Mouse (Mus musculus) macrophage (primary cell): ENCODE measurements around the gene Fam189a1. TPM values are rescaled to one million over a fixed set of nuclear protein-coding genes. Genes with fewer than 3 reads are reported as not detected.

Experiments used
- H3K27ac ChIP-seq: fragments of 350-480 bp; formaldehyde crosslinking; 2 replicates; pipeline ENCODE4 v1.9.0; 2021
- H3K36me3 ChIP-seq: fragments of 350-480 bp; formaldehyde crosslinking; 2 replicates; pipeline ENCODE4 v1.9.0; 2021; ENCODE audit errors: inconsistent target
- H3K4me3 ChIP-seq: fragments of 350-480 bp; formaldehyde crosslinking; 2 replicates; pipeline ENCODE4 v1.9.0; 2021; ENCODE audit errors: inconsistent target
- H3K79me2 ChIP-seq: fragments of 350-480 bp; formaldehyde crosslinking; 2 replicates; pipeline ENCODE4 v1.9.0; 2021; ENCODE audit errors: inconsistent target
- WGBS: methylation state at CpG from one replicate; pipeline ENCODE4 v1.1.7; 2026; ENCODE audit warnings: inconsistent platforms; ENCODE audit not compliant: missing documents; 5-methylcytosine and 5-hydroxymethylcytosine counted together
- polyA plus RNA-seq: library from polyadenylated mRNA; stranded (reverse); fragments of 250-400 nt; gene quantifications from 3 replicates; pipeline ENCODE4 v1.2.4, GENCODE M21; 2018; ENCODE audit warnings: inconsistent platforms

The Fam189a1 gene
- polyA plus RNA-seq, 1 experiment from 2014 or later: not detected

DNA sequence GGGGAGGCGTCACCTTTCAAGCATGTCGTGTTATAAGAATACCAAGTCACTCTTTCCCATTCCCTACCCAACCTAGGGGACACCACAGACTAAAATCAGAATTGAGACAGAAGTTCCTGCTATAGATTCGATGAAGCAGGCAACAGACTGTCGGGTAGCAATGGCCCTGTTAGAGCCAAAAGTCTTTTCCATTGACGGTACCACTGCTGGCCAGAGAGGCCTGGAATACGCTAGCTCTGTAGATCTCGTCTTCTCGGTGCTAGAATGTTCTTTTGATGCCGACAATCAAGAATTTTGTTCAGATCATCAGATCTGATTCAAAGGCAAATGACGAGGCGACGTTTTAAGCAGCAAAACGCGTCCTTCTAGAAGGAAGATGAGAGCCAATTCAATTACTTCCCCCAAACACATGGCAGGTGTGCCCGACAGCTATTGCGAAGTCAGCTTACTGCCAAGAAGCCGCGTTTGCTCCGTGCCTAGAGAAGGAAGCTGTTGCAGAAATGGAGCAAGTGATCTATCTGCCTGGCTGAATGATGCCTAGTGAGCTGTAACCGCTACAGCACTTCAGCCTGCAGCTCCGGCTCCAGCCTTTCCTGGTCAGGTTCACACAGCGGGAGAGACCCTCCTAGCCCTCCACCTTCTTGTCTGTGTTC, 171.8 kb downstream of the Fam189a1 start:
- H3K4me3 ChIP-seq: no peak overlapping the region
- H3K36me3 ChIP-seq: no peaks in the 10 kb centered on the region
- H3K27ac ChIP-seq: no peak overlapping the region
- no peaks in the 10 kb centered on the region for H3K79me2 ChIP-seq
- WGBS: 61% methylated on average over 21 of the region's 22 CpGs

DNA sequence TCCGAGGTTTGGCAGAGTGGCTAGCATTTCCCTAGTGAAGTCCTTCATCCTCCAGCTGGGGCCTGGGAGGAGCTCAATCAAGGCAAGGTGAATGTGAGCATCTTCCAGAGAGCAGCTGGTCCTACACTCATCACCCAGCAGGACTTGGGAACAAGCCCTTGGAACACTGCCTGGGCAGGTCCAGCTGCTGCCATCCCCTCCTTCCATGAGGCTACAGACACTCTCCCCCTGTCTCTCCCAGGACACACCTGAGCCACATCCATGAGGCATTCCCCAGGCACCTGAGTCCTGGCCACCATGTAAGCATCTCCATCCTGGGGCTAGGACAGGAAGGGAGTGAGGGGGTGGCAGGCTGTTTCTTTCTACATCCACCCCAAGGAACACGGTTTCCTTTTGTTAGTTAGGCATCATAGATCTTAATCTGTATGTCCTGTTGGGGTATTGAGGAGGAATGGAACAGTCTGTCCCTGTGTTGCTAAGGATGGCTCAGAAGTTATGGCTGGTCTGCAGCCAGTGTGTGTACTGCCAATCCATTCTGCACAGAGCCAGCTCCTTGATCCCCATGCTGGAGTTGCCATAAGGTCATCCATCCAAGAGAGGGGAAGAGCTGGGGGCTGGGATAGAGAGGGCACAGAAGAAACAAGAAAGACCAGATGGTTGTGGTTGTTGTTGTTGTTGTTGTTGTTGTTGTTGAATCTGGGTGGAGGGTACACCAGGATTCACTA, 174.7 kb downstream of the Fam189a1 start:
- no peaks in the 10 kb centered on the region for H3K79me2 ChIP-seq
- no peak overlapping the region for H3K27ac ChIP-seq
- no peaks in the 10 kb centered on the region for H3K36me3 ChIP-seq
- H3K4me3 ChIP-seq: no peak overlapping the region
- WGBS: 66% methylated on average over 2 of the region's 2 CpGs

DNA sequence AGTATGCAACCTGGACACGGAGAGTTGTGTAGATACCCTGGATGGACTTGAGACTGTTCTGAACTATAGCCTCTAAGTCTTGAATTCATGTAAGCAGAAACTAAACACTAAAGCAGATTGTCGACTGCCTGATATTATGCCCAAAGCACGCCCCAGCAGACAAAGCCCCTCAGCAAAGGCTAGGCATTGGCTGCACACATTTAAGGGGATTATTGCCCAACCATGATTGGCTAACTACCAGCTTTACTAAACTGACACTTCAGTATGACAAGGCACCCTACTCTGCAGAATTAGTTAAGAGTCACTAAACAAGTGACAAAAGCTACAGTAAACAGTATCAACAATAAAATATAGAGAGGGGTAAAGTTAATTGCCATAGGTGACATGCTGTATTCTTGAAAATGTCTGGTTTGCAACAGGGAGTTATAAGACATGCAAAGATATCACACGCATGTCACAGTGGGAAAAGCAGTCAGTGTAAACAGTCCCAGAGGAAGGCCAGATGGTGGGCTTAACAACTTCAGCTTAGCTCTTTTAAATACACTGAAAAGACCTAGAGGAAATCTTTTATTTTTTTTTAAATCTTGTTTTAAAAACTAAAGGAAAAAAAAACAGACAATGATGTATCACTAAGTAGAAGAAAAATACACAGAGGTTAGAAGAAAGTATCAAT, 182.6 kb downstream of the Fam189a1 start:
- Histone ChIP-seq H3K27ac (no peak overlapping the region), H3K79me2 (no peaks in the 10 kb centered on the region), H3K4me3 (no peak overlapping the region), H3K36me3 (no peaks in the 10 kb centered on the region)
- 78% methylated on average over 4 of the region's 4 CpGs for WGBS

DNA sequence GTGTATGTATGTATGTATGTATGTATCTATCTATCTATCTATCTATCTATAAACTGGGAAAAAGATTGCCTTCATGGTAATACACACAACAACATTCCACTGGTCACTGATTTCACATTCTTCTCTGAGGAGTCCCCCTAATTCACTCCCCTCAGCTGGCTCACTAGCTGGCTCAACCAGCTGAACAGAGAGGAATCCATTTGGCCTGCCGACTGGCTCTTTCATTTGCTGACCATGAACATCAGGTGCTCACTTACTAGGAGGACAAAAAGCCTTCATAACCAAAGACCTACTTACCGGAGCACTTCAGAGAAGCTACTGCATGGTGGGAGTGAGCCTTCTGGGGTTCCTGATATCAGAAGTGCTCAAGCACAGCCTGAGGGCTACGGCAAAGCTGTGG, 194.2 kb downstream of the Fam189a1 start:
- WGBS: 97% methylated on average over 3 of the region's 3 CpGs

DNA sequence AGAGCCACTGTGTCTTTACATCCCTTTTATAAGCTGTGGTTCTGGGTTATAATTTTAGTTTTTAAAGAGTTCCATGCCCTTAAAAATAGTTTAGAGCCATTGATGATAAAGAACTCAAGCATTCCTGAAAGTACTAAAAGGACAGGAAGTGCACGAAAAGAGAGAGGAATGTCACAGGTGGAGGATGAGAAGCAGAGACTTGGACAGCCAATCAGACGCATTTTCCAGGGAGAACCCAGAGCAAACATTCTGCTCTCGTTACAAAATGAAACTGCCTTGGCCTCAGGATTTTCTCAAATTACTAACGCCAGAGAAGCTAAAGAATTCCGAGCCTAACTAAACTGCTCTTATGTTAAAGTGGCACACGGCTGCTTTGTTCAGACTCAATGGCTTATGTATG, 197.3 kb downstream of the Fam189a1 start:
- no peaks in the 10 kb centered on the region for H3K79me2 ChIP-seq
- H3K27ac ChIP-seq: no peak overlapping the region
- H3K4me3 ChIP-seq: no peak overlapping the region
- WGBS: 89% methylated on average over 6 of the region's 6 CpGs
- H3K36me3 ChIP-seq: no peaks in the 10 kb centered on the region

More for the DNA sequence above, 194.2 kb downstream of the Fam189a1 start:
- Histone ChIP-seq H3K27ac (no peak overlapping the region), H3K79me2 (no peaks in the 10 kb centered on the region), H3K4me3 (no peak overlapping the region), H3K36me3 (no peaks in the 10 kb centered on the region)

DNA sequence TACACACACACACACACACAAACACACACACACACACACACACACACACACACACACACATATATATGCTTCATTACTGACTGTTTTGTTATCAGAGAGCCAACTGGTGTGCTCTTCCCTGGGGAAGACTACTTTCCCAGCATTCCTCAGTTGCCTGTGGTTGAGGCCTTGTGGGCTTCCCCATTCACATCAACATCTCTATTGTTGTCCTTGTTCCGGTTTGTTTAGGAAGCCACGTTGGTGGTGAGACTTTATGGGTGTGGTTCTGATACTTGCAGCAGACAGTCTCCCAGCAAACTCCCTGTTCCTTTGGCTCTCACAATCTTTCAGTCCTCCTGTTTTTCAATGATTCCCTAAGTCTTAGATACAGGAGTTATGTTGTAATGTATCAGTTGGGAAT, 204.2 kb downstream of the Fam189a1 start:
- Histone ChIP-seq H3K27ac (no peak overlapping the region), H3K4me3 (no peak overlapping the region), H3K79me2 (no peaks in the 10 kb centered on the region), H3K36me3 (no peaks in the 10 kb centered on the region)
- 34% methylated on average over 2 of the region's 2 CpGs for WGBS

DNA sequence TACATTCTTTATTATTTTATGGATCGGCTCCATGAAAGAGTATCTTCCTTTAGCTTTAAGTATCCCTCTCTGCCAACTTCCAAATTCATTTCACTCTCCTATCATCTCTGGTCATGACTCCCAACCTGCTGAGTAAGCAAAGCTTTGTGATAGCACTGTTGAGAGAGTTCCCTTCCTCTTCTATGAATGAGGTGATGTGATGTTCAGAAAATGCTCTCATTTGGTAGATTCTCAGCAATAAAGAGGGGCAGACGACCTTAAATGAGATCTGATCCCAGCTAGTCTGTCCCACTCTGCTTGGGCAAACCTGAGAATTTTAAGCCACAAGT, 205.6 kb downstream of the Fam189a1 start:
- Histone ChIP-seq H3K27ac (no peak overlapping the region), H3K36me3 (no peaks in the 10 kb centered on the region), H3K79me2 (no peaks in the 10 kb centered on the region), H3K4me3 (no peak overlapping the region)
- 74% methylated on average over 2 of the region's 2 CpGs for WGBS

DNA sequence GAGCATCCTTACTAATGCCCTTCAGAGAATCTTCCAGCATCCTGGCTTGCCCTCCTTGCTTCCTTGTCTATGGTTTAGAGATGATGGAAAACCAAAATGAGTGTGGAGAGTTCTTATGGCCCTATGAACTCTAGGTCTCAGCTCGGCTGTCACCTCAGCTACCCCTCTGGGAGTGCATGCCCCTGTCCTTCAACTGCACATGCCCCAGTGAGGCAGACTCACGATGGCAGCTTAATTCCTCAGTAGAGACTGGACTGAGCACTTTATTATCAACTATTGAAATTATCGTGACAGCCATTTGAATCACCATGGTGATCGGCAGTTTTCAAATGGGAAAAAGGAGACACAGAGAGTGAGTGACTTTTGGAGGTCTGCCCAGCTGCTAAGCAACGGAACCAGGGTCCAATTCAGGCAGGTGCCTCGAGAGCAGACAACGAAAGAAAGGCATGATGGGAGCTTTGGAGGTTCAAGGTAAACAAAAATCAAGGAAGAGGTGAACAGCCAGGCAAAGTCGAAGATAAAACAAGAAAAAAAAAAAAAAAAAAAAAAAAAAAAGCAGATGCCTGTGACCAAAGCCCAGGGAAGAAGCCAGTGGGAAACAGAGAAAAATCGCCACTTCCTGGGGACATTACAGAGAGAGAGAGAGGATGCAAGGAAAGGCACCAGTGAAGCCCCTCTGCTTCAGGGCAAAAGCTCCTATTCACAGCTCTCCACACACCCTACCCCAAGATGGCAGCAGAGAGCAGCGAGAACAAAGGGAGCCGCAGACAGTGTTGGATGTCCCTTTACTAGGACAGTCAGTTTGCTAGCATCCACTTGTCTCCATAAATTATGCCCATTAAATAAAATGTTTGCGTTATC, 206.2 kb downstream of the Fam189a1 start:
- H3K36me3 ChIP-seq: no peaks in the 10 kb centered on the region
- no peaks in the 10 kb centered on the region for H3K79me2 ChIP-seq
- no peak overlapping the region for H3K4me3 ChIP-seq
- WGBS: 45% methylated on average over 12 of the region's 12 CpGs
- no peak overlapping the region for H3K27ac ChIP-seq

DNA sequence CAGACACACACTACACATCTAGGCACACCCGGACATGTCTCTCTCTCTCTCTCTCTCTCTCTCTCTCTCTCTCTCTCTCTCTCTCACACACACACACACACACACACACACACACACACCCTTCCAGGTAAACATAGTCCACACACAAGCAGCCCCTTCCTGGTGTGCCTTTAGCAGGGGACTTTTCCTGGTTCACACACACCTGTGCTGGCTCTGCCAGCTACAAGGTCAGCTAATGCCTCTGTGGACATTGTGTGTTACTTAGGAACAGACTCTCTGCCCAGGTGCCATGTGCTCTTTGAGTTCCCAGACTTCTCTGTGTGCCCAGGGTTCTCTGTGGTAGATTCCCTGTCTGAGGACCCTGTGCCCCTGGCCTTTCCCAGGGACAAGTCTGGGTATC, 206.9 kb downstream of the Fam189a1 start:
- Histone ChIP-seq H3K36me3 (no peaks in the 10 kb centered on the region), H3K79me2 (no peaks in the 10 kb centered on the region), H3K4me3 (no peak overlapping the region), H3K27ac (no peak overlapping the region)
- 100% methylated on average over 1 of the region's 1 CpGs for WGBS

DNA sequence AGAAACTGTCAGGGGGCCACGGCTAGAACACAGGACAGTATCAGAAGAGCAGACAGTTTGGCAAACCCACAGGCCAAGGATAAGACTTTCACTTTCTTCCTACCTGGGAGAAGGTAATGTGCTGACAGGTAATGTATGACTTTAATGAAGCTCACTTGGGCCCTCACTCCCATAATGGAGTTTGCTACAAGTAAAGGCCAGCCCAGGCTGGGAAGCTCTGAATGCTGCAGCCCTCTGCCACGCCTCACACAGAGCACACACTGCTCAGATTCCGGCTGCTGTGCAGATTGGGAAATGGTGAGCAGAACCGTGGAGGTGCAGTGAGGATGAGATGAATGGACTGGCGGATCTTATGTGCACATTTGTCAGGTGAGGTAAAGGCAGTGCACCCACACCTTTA, 211.7 kb downstream of the Fam189a1 start:
- 82% methylated on average over 5 of the region's 5 CpGs for WGBS
- no peaks in the 10 kb centered on the region for H3K79me2 ChIP-seq
- H3K27ac ChIP-seq: no peak overlapping the region
- no peaks in the 10 kb centered on the region for H3K36me3 ChIP-seq
- H3K4me3 ChIP-seq: no peak overlapping the region

DNA sequence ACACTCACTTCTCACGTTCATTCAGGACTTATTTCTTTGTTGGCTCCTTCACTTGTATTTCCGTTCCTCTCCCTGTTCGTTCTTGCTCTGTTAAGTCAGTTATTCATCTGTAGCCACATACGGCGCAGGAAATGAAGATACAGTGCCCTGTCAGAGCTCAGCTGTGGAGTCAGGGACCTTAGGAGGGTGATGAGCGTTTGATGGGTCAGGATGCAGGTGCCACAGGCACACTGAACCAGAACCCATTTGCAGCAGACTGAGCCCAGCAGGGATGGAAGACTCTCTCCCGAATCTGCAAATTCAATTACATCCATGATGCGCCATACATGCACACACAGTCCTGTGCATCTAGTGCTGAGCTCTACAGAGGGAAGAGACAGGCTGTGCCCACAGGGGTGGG, 212.2 kb downstream of the Fam189a1 start:
- Histone ChIP-seq H3K4me3 (no peak overlapping the region), H3K36me3 (no peaks in the 10 kb centered on the region), H3K79me2 (no peaks in the 10 kb centered on the region), H3K27ac (no peak overlapping the region)
- 84% methylated on average over 8 of the region's 8 CpGs for WGBS

DNA sequence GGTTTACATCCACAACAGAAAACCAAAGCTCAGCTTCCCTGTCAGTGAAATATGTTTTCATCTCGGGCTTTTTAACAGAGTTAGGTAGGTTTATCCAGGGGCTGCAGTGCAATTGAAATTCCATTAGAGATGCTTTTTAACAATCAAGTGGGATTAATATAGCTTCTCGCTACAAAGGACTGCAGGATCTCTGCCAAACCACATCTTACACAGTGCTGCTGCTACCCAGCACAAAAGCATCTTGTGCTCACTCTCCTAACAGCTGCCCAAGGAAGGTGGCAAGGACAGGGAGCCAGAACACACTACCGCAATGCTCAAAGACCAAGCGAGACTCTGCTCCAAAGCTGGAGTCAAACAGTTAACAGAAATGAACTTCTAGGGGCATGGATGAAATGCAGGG, 219.4 kb downstream of the Fam189a1 start:
- Histone ChIP-seq H3K79me2 (no peaks in the 10 kb centered on the region), H3K4me3 (no peak overlapping the region), H3K27ac (no peak overlapping the region), H3K36me3 (no peaks in the 10 kb centered on the region)
- 86% methylated on average over 4 of the region's 4 CpGs for WGBS

DNA sequence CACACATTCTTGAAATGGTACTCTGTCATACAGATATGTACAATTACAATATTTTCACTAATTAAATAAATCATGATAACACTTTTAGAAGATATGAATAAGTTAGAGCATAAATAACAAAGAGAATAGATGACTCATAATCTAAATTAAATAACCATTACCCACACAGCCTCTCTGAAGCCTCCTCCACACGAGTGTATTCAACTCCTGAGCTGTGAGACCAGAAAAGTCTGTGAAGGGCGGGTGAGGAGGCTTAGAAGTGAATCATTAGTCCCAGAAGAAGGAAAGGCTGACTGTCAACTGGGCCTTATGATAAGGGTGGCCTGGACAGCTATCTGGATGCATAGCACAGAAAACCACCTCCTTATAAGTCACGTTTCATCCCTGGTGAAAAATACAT, 222.3 kb downstream of the Fam189a1 start:
- no peaks in the 10 kb centered on the region for H3K36me3 ChIP-seq
- H3K4me3 ChIP-seq: no peak overlapping the region
- 85% methylated on average over 3 of the region's 3 CpGs for WGBS
- H3K79me2 ChIP-seq: no peaks in the 10 kb centered on the region
- H3K27ac ChIP-seq: no peak overlapping the region

DNA sequence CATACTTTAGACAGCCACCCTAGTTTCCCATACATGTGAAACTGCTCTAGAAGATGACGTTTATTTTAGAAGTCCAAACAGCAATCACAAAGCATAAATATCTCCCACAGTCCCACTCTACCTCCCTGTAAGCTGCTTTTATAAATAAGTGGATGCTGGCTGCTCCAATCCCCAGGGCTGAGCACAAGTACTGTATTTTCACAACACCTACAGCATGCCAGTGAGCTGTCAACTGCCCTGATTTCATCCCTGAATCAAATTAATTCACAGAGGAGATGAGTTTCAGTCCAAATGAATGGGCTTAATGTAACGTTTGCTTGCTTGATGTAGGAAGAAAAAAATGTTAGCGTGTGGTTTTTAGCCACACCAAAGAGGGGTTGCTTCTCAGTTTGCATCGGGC, 225.4 kb downstream of the Fam189a1 start:
- WGBS: 84% methylated on average over 4 of the region's 4 CpGs
- no peak overlapping the region for H3K4me3 ChIP-seq
- no peaks in the 10 kb centered on the region for H3K36me3 ChIP-seq
- no peaks in the 10 kb centered on the region for H3K79me2 ChIP-seq
- no peak overlapping the region for H3K27ac ChIP-seq

DNA sequence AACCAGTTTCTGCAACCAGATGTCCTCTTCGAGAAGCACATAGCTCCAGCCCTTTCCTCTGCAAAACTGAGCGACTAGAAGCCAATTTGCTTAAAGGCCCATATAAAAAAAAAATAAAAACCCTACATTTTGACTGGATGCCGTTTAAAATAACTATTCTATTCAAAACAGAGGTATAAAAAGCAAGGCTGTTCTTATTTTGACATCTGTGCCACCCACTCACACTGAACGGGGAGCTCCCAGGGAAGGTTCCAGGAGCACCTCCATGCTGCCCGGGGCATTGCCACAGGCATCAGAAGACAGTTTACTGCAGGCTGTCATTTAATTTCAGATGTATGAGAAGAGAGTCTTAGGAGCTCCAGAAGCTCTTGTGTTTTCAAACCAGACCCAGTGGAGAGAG, 232.5 kb downstream of the Fam189a1 start:
- no peak overlapping the region for H3K4me3 ChIP-seq
- H3K36me3 ChIP-seq: no peaks in the 10 kb centered on the region
- WGBS: 76% methylated on average over 5 of the region's 5 CpGs
- no peaks in the 10 kb centered on the region for H3K79me2 ChIP-seq
- H3K27ac ChIP-seq: no peak overlapping the region
